8 mouse cellular contexts compared by ENCODE assay signal in genomic region chr1:151686696-151687095, GRCm38 (mm10).
A peak's percentile ranks its signal among the peaks of the same experiment; 100 is the strongest.
DNase-seq lines count a peak whose midpoint lies in the region; ATAC-seq and TF ChIP-seq lines count a peak whose summit lies in the region.

No protein-coding gene starts in this region.

- dilution Hi-C loops in CH12.LX (cut with MboI; ENCODE audit: extremely low pct_ligation_motif_present, extremely low pct_unique_long_range_greater_than_20kb, low sequenced_read_pairs), result no loop called here

- no peak for TF ChIP-seq RAD21 in CH12.LX (IDR thresholded peaks at IDR 0.05; ENCODE audit: low read depth, low read length)

- in situ Hi-C loops in CH12.LX (cut with MboI; ENCODE audit: low pct_ligation_motif_present, low pct_unique_long_range_greater_than_20kb, low sequenced_read_pairs), result no loop called here

- no peak overlapping the region for H3K4me2 ChIP-seq in embryonic facial prominence, embryonic 11.5 days (ENCODE audit: low read depth, low read length)
- peak overlapping the region; percentile 85 for H3K4me2 ChIP-seq in CH12.LX (ENCODE audit: insufficient read depth, low read depth, poor library complexity, severe bottlenecking)
- H3K4me2 ChIP-seq in lung, postnatal 0 days (replicated peaks; ENCODE audit: low read depth, low read length), result no peak overlapping the region

- H3K9ac ChIP-seq in embryonic facial prominence, embryonic 11.5 days (replicated peaks; ENCODE audit: low read length), result no peak overlapping the region
- peak overlapping the region; percentile 35 for H3K9ac ChIP-seq in CH12.LX (ENCODE audit: insufficient read depth, low read depth)
- H3K9ac ChIP-seq in heart, adult 2 months (ENCODE audit: low read depth, low read length), result no peak overlapping the region
- H3K9ac ChIP-seq in lung, postnatal 0 days (replicated peaks; ENCODE audit: low read depth), result no peak overlapping the region

- peak; percentile 89 for TF ChIP-seq EP300 in CH12.LX (IDR thresholded peaks at IDR 0.05; ENCODE audit: low read length)
- peak; percentile 63 for TF ChIP-seq EP300 in heart, adult 2 months (IDR thresholded peaks at IDR 0.05; ENCODE audit: insufficient read depth, low read depth, low read length)
- no peak; the same call in 1 of the 2 replicates for TF ChIP-seq EP300 in lung, postnatal 0 days (IDR thresholded peaks at IDR 0.05)

- intact Hi-C loops in heart, adult 2 months (cut with DNase I), result no loop called here

- H3K4me3 ChIP-seq in embryonic facial prominence, embryonic 11.5 days (ENCODE audit: low read depth, low read length), result no peak overlapping the region
- H3K4me3 ChIP-seq in embryonic facial prominence, embryonic 10.5 days, result no peak overlapping the region
- H3K4me3 ChIP-seq in CH12.LX (replicated peaks in 1 of 3; ENCODE audit: low read depth in 2 of 3, low read length in 2 of 3, poor library complexity in 1 of 3), result no peak overlapping the region
- 0 out of 2 replicates have a peak overlapping the region, but pooled peaks have one; percentile 17 for H3K4me3 ChIP-seq in heart, adult 2 months
- no peak overlapping the region for H3K4me3 ChIP-seq in lung, postnatal 0 days (ENCODE audit: low read depth, low read length)

- no peak for TF ChIP-seq CTCF in CH12.LX (conservative IDR thresholded peaks at IDR 0.05 in 1 of 2, IDR thresholded peaks at IDR 0.05 in 1 of 2; ENCODE audit: low read depth in 2 of 2, low read length in 2 of 2)
- no peak for TF ChIP-seq CTCF in heart, adult 2 months (IDR thresholded peaks at IDR 0.05)
- TF ChIP-seq CTCF in lung, postnatal 0 days (IDR thresholded peaks at IDR 0.05), result no peak

- no peaks in the 10 kb centered on the region for H3K4me1 ChIP-seq in embryonic facial prominence, embryonic 11.5 days (ENCODE audit: control insufficient read depth, insufficient read depth, low read length)
- peaks cover 22% of the 10 kb centered on the region for H3K4me1 ChIP-seq in embryonic facial prominence, embryonic 10.5 days
- H3K4me1 ChIP-seq in CH12.LX (ENCODE audit: control insufficient read depth in 1 of 2, insufficient read depth in 2 of 2), result peaks cover 15 to 44% of the 10 kb centered on the region in 2 experiments
- peaks cover 10% of the 10 kb centered on the region for H3K4me1 ChIP-seq in heart, adult 2 months (ENCODE audit: control insufficient read depth, insufficient read depth, low read length)
- H3K4me1 ChIP-seq in lung, postnatal 0 days (ENCODE audit: insufficient read depth, low read depth, low read length), result peaks cover 17% of the 10 kb centered on the region; the same call in 1 of the 2 replicates

- H3K9me3 ChIP-seq in embryonic facial prominence, embryonic 11.5 days (replicated peaks; ENCODE audit: control insufficient read depth, low read length), result no peaks in the 10 kb centered on the region
- no peaks in the 10 kb centered on the region for H3K9me3 ChIP-seq in embryonic facial prominence, embryonic 10.5 days
- no peaks in the 10 kb centered on the region for H3K9me3 ChIP-seq in CH12.LX (replicated peaks; ENCODE audit: low read length)
- no peaks in the 10 kb centered on the region for H3K9me3 ChIP-seq in lung, postnatal 0 days (ENCODE audit: low read length)

- H3K27ac ChIP-seq in embryonic facial prominence, embryonic 11.5 days (replicated peaks; ENCODE audit: low read depth, low read length), result no peak overlapping the region
- H3K27ac ChIP-seq in embryonic facial prominence, embryonic 10.5 days (replicated peaks), result no peak overlapping the region
- no peak overlapping the region for H3K27ac ChIP-seq in CH12.LX (ENCODE audit: insufficient read depth, low read depth)
- H3K27ac ChIP-seq in heart, adult 2 months, result peak overlapping the region; percentile 68
- peak overlapping the region; percentile 32; the same call in 1 of the 2 replicates for H3K27ac ChIP-seq in lung, postnatal 0 days (ENCODE audit: low read length)

- no peaks in the 10 kb centered on the region for H3K27me3 ChIP-seq in embryonic facial prominence, embryonic 11.5 days (ENCODE audit: control insufficient read depth, insufficient read depth, low read length)
- no peaks in the 10 kb centered on the region for H3K27me3 ChIP-seq in embryonic facial prominence, embryonic 10.5 days (replicated peaks; ENCODE audit: low read depth, poor library complexity, severe bottlenecking)
- H3K27me3 ChIP-seq in CH12.LX (replicated peaks), result no peaks in the 10 kb centered on the region
- no peaks in the 10 kb centered on the region for H3K27me3 ChIP-seq in heart, adult 2 months (ENCODE audit: control insufficient read depth, insufficient read depth, low read length)
- H3K27me3 ChIP-seq in lung, postnatal 0 days (replicated peaks; ENCODE audit: insufficient read depth, low read length), result no peaks in the 10 kb centered on the region

- TF ChIP-seq POLR2A in CH12.LX (IDR thresholded peaks at IDR 0.05; ENCODE audit: low read depth, low read length), result no peak
- TF ChIP-seq POLR2A in heart, adult 2 months (IDR thresholded peaks at IDR 0.05; ENCODE audit: insufficient read depth, low read depth, low read length), result no peak

- H3K36me3 ChIP-seq in embryonic facial prominence, embryonic 11.5 days (replicated peaks; ENCODE audit: control insufficient read depth, insufficient read depth, low read depth, low read length), result no peaks in the 10 kb centered on the region
- no peaks in the 10 kb centered on the region for H3K36me3 ChIP-seq in embryonic facial prominence, embryonic 10.5 days (replicated peaks)
- peaks cover 12 to 27% of the 10 kb centered on the region in 2 experiments for H3K36me3 ChIP-seq in CH12.LX (replicated peaks in 1 of 2; ENCODE audit: control insufficient read depth in 1 of 2, insufficient read depth in 1 of 2, low read length in 1 of 2)
- H3K36me3 ChIP-seq in heart, adult 2 months (ENCODE audit: control insufficient read depth, insufficient read depth, low read length), result peaks cover 5% of the 10 kb centered on the region; the same call in 1 of the 2 replicates
- H3K36me3 ChIP-seq in lung, postnatal 0 days (ENCODE audit: insufficient read depth, low read length), result no peaks in the 10 kb centered on the region

- no peak for ATAC-seq in embryonic facial prominence, embryonic 11.5 days (replicated peaks; ENCODE audit: insufficient number of reproducible peaks, low FRiP score, low TSS enrichment, low read depth)
- peak; percentile 66 for ATAC-seq in lung, postnatal 0 days

- 24% methylated on average over 8 of the region's 8 CpGs for WGBS in embryonic facial prominence, embryonic 11.5 days
- 43% methylated on average over 8 of the region's 8 CpGs for WGBS in embryonic facial prominence, embryonic 10.5 days
- 5% methylated on average over 8 of the region's 8 CpGs for WGBS in heart, adult 2 months
- WGBS in lung, postnatal 0 days, result 6% methylated on average over 8 of the region's 8 CpGs

- no peaks in the 10 kb centered on the region for H3K79me2 ChIP-seq in CH12.LX (replicated peaks; ENCODE audit: control insufficient read depth, extremely low read depth, insufficient read depth, poor library complexity, severe bottlenecking)
- H3K79me2 ChIP-seq in heart, adult 2 months (replicated peaks; ENCODE audit: control insufficient read depth, insufficient read depth, low read length), result no peaks in the 10 kb centered on the region

- peak; percentile 57 for DNase-seq in embryonic facial prominence, embryonic 11.5 days (ENCODE audit: low spot score)
- no peak for DNase-seq in embryonic facial prominence, embryonic 10.5 days (ENCODE audit: low spot score)
- DNase-seq in CH12.LX (ENCODE audit: extremely low read depth), result peak; percentile 56
- peak; percentile 59 to 67 for DNase-seq in heart, adult 2 months
- peak; percentile 88 for DNase-seq in lung, postnatal 0 days (ENCODE audit: low spot score)
- no peak for DNase-seq in layer of hippocampus, adult 9-10 months (ENCODE audit: low spot score)
- no peak for DNase-seq in cerebellum, adult 11-12 months
- DNase-seq in left cerebral cortex, adult 8-10 months (ENCODE audit: low spot score in 2 of 2), result no peak

TF ChIP-seq in CH12.LX, 34 proteins besides CTCF, POLR2A, EP300 and RAD21:
- TF ChIP-seq MEF2A (IDR thresholded peaks at IDR 0.05; ENCODE audit: borderline replicate concordance, low read depth, low read length), result peak; percentile 89; the same call in 1 of the 2 replicates
- no peak for TF ChIP-seq TBP (conservative IDR thresholded peaks at IDR 0.05; ENCODE audit: low read depth, low read length)
- peak; percentile 91 for TF ChIP-seq IRF4 (IDR thresholded peaks at IDR 0.05; ENCODE audit: low read depth, low read length)
- peak; percentile 76 for TF ChIP-seq JUND (conservative IDR thresholded peaks at IDR 0.05; ENCODE audit: low read depth, low read length)
- peak; percentile 96 for TF ChIP-seq ETS1 (conservative IDR thresholded peaks at IDR 0.05; ENCODE audit: low read depth, low read length)
- no peak for TF ChIP-seq NRF1 (IDR thresholded peaks at IDR 0.05; ENCODE audit: low read depth, low read length)
- TF ChIP-seq ZC3H11A (IDR thresholded peaks at IDR 0.05; ENCODE audit: low read depth, low read length), result no peak
- no peak for TF ChIP-seq GABPA (IDR thresholded peaks at IDR 0.05; ENCODE audit: insufficient replicate concordance, low read depth, low read length)
- TF ChIP-seq USF2 (conservative IDR thresholded peaks at IDR 0.05; ENCODE audit: low read depth, low read length), result no peak
- peak; percentile 63 for TF ChIP-seq TCF12 (IDR thresholded peaks at IDR 0.05; ENCODE audit: low read depth, low read length)
- no peak for TF ChIP-seq SMC3 (IDR thresholded peaks at IDR 0.05; ENCODE audit: low read depth, low read length)
- TF ChIP-seq MXI1 (IDR thresholded peaks at IDR 0.05; ENCODE audit: low read depth, low read length), result peak; percentile 78
- TF ChIP-seq CHD1 (IDR thresholded peaks at IDR 0.05; ENCODE audit: low read depth, low read length), result 0 out of 2 replicates have a peak, but pooled peaks have one; percentile 6
- TF ChIP-seq ZNF384 (IDR thresholded peaks at IDR 0.05; ENCODE audit: low read depth, low read length), result no peak
- no peak for TF ChIP-seq MAFK (IDR thresholded peaks at IDR 0.05; ENCODE audit: insufficient replicate concordance, low read length)
- no peak for TF ChIP-seq NELFE (IDR thresholded peaks at IDR 0.05; ENCODE audit: low read depth, low read length)
- TF ChIP-seq MAX (IDR thresholded peaks at IDR 0.05; ENCODE audit: low read length), result peak; percentile 93
- TF ChIP-seq BHLHE40 (IDR thresholded peaks at IDR 0.05; ENCODE audit: low read depth, low read length), result peak; percentile 80
- no peak for TF ChIP-seq RCOR1 (conservative IDR thresholded peaks at IDR 0.05; ENCODE audit: low read depth, low read length)
- peak; percentile 75 for TF ChIP-seq JUN (IDR thresholded peaks at IDR 0.05; ENCODE audit: insufficient read depth, low read depth, low read length)
- TF ChIP-seq MYC (IDR thresholded peaks at IDR 0.05; ENCODE audit: low read depth, low read length), result peak; percentile 95
- TF ChIP-seq SIN3A (IDR thresholded peaks at IDR 0.05; ENCODE audit: low read length), result peak; percentile 64; the same call in 1 of the 2 replicates
- TF ChIP-seq POLR2AphosphoS2 (IDR thresholded peaks at IDR 0.05; ENCODE audit: low read depth, low read length), result no peak
TF ChIP-seq in CH12.LX: peak in this region for 12.

Comparison
In these comparisons a context has a peak if more than half of its experiments do, and no peak if none do; other contexts are left out.
1. DNase-seq: peak in embryonic facial prominence, embryonic 11.5 days (single experiment), CH12.LX (single experiment), heart, adult 2 months (2 of 2) and lung, postnatal 0 days (single experiment); none in embryonic facial prominence, embryonic 10.5 days (single experiment), layer of hippocampus, adult 9-10 months (single experiment), cerebellum, adult 11-12 months (single experiment) and left cerebral cortex, adult 8-10 months (0 of 2).
2. H3K27ac ChIP-seq: peak in heart, adult 2 months (single experiment) and lung, postnatal 0 days (single experiment); none in embryonic facial prominence, embryonic 11.5 days (single experiment), embryonic facial prominence, embryonic 10.5 days (single experiment) and CH12.LX (single experiment).